Mouse (Mus musculus) testis, adult 2 months (tissue): Measurements from ENCODE around the gene Rmnd5a.

Source experiments
- CTCF ChIP-seq: fragments of 200-500 bp; IDR thresholded peaks from 2 replicates; pipeline ENCODE4 v1.5.1; 2012; ENCODE audit warnings: low read depth, mild to moderate bottlenecking, inconsistent platforms, low read length, moderate library complexity; ENCODE audit not compliant: control insufficient read depth, insufficient read depth, insufficient replicate concordance
- POLR2A ChIP-seq: fragments of 200-500 bp; IDR thresholded peaks from 2 replicates; pipeline ENCODE4 v1.6.1; 2012; ENCODE audit warnings: low read depth, mild to moderate bottlenecking, inconsistent platforms, low read length, moderate library complexity; ENCODE audit not compliant: control insufficient read depth

DNA sequence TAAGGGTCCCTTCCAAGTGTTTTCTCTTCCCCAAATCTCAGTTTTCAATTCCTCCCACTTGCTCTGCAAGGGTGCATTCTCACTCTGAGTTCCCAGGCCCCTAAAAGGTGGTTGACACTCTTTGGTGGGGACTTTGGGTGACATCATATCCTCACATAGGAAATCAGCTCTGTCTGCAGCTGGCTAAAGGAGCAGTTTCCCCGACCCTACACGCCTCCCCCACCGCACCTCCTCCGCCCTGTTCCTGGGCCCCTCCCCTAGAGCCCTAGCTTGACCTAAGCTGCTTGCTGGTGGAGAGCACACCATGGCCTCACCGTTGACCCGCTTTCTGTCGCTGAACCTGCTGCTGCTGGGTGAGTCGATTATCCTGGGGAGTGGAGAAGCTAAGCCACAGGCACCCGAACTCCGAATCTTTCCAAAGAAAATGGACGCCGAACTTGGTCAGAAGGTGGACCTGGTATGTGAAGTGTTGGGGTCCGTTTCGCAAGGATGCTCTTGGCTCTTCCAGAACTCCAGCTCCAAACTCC is 67.1 kb downstream of the Rmnd5a start, which contains the start of gene Cd8a:
- no peak for TF ChIP-seq CTCF
- no peak for TF ChIP-seq POLR2A
